Mouse (Mus musculus) adrenal gland, adult 18-20 months (tissue): ENCODE data around the gene Eif6. TPM values are rescaled to one million over a fixed set of nuclear protein-coding genes. Genes with fewer than 3 reads are reported as not detected.

Experiments used
- DNase-seq, 2 experiments: peaks; one replicate each; pipeline ENCODE4 v3.0.0; 2021 to 2022; ENCODE audit warnings: low spot score in 2 of 2
- total RNA-seq, 2 experiments: library from RNA; stranded (reverse); gene quantifications; 1 replicate in 1 of 2; 2 replicates in 1 of 2; pipeline ENCODE4 v1.2.3; 2021

Eif6 gene
- total RNA-seq, 2 experiments from 2014 or later, result 131 to 138 TPM

- no peak for DNase-seq
Measured at GRCm38 (mm10) chr2:155792899-155793298, 33.8 kb downstream of the Eif6 start.

- DNase-seq, result no peak
Measured at GRCm38 (mm10) chr2:155787949-155788931, 38.5 kb downstream of the Eif6 start.

DNA sequence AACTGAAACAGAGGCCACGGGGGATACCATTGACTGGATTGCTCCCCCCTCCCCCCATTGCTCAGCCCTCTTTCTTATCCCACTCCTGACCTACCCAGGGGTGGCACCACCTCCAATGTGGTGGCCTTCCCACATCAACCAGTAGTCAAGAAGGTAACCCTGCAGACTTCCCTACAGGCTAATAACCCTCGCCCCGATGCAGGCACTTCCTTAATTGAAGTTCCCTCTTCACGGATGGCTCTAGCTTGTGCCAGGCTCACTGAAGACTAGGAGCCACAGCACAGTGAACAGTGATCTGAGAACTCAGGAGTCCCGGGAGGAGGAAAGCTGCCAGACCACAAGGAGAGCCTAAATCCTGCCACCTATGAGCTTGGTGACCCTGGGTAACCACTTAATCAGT lies 39.8 kb downstream of the Eif6 start:
- no peak for DNase-seq

GRCm38 (mm10) chr2:155784534-155784933 lies 42.2 kb downstream of the Eif6 start:
- DNase-seq, result no peak

DNA sequence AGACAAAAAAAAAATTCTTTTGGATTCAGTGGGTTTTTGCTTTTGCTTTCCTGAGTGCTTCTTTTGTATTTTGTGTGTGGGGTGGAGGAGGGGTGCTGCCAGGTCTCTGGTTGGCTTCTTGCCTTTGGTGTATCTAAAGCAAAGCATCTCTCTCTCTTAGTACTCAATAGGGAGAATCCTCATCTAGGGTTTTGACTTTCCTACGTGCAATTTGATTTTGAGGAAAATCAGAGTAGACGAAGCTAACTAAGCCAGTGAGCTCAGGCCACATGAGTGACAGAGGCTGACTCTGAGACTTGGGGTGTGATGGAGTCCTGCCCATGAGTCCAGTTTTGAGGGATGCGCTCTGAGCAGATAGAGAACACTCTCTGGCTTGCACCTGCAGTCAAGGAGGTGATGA lies 47.2 kb downstream of the Eif6 start:
- no peak for DNase-seq

- DNase-seq, result no peak
Measured at GRCm38 (mm10) chr2:155779066-155779465, 47.7 kb downstream of the Eif6 start.

GRCm38 (mm10) chr2:155778004-155778403 lies 48.7 kb downstream of the Eif6 start:
- no peak for DNase-seq

- DNase-seq, result no peak
Measured at GRCm38 (mm10) chr2:155777688-155777985, 49.1 kb downstream of the Eif6 start.

DNA sequence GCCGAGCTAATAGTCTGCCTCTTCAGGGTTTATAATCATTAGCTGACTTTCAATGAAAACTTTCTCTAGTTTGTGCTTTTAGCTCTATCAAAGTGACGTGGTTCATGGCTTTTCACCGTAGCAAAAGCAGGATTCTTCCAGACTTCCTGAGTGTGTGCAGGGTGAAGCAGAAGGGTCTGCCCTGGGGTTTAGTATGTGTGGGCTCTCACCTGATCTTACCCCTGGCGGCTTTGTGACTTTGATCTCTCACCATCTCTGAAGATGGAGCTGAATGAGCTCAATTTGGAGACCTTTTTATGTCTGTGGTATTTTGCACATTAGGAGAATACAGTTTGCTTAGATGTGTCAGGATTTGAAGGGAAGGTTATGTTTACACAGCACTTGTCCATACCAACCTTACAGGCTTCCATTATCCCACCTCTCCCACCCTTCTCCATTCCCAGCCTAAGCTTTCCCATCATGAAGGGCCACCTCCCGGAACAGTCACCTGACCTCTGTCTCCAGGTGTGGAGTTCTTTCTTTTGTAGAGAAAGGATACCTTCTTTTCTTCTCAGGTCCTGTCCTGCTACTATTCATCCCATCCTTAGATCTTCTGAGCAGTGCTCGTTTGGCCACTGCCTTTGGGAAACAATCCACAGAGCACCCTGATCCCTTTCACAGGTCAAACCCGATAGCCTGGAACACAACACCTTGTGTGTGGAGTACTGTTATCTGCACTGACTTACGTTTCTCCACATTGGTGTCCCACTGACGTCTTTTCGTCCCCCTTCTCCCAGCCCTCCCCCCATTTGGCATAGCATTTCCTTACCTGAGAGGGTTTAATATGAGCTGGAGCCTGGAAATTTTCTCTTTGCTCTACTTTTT lies 49.7 kb downstream of the Eif6 start:
- no peak for DNase-seq

- DNase-seq, result peak; percentile 77 to 79
Measured at GRCm38 (mm10) chr2:155775685-155776263, 51.0 kb downstream of the Eif6 start.

- no peak for DNase-seq
Measured at GRCm38 (mm10) chr2:155774927-155775684, 51.6 kb downstream of the Eif6 start, which contains the start of gene Mmp24. TSS of gene Mmp24 (plus strand) at chr2:155775342.

DNA sequence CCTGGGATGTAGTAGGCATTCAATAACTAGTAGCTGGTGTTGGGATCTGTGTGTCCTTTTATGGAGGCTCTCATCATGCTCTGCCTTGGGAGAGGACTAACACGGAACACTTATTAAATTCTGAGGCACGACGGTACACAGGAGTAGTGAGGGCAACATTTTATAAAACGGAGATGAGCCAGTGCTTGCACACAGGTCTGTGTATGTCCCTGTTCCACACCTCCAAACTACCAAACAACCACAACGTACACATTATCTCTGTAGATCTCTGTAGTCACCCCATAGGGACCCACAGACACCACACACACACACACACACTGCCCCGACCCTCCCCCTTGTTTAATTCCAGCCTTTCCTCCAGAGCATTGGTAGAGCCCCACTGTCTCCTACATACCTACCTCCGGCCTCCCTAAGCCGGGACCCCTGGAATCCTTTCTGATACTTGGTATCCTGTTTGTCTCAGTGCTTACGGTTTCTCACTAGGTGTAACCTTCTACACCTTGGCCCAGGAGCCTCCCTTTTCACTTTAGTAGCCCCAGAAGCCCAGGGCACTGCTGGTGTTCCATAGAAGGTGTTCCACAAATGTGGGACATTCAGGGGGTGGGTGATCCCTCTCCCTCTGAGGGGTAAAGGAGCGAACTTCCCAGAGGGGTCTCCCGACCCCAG lies 52.3 kb downstream of the Eif6 start:
- no peak for DNase-seq

GRCm38 (mm10) chr2:155773664-155774063 lies 53.1 kb downstream of the Eif6 start:
- no peak for DNase-seq

Other genes starting within 250 kb of the Eif6 start
- gene Gss, start 234.1 kb downstream of the Eif6 start, total RNA-seq, result 10 to 100 TPM; 41.4 to 67.5 TPM
- under 1 TPM; 0.17 to 0.45 TPM for gene Myh7b, start 215.7 kb downstream of the Eif6 start, total RNA-seq
- gene Trpc4ap, start 134.5 kb downstream of the Eif6 start, total RNA-seq, result 100 to 1,000 TPM; 123 to 144 TPM
- 10 to 100 TPM; 36.9 to 46.2 TPM for gene Edem2, start 97.5 kb downstream of the Eif6 start, total RNA-seq
- gene Gm17581, start 91.1 kb downstream of the Eif6 start, total RNA-seq, result not detected
- 100 to 1,000 TPM in 1 of 2 experiments, 10 to 100 TPM in 1; 44.9 to 104 TPM for gene Procr, start 75.8 kb downstream of the Eif6 start, total RNA-seq
- gene Mmp24, start 51.6 kb downstream of the Eif6 start, total RNA-seq, result 1 to 10 TPM; 1.2 to 2.3 TPM
- gene BC029722, start 7.5 kb downstream of the Eif6 start, total RNA-seq, result 100 to 1,000 TPM; 171 to 240 TPM
- not detected for gene Fam83c, start 7.9 kb upstream of the Eif6 start, total RNA-seq
- 100 to 1,000 TPM; 122 to 139 TPM for gene Uqcc1, start 103.4 kb upstream of the Eif6 start, total RNA-seq
- gene Gm15557, start 113.8 kb upstream of the Eif6 start, total RNA-seq, result not detected
- gene Gdf5, start 118.4 kb upstream of the Eif6 start, total RNA-seq, result under 1 TPM in 1 of 2 experiments, not detected in 1; 0.38 TPM
- 10 to 100 TPM in 1 of 2 experiments, 1 to 10 TPM in 1; 9.9 to 10.7 TPM for gene Cep250, start 129.5 kb upstream of the Eif6 start, total RNA-seq
- 1 to 10 TPM; 1.2 to 2.0 TPM for gene 6430550D23Rik, start 181.1 kb upstream of the Eif6 start, total RNA-seq
- gene Ergic3, start 181.1 kb upstream of the Eif6 start, total RNA-seq, result 100 to 1,000 TPM; 215 to 227 TPM
- gene Fer1l4, start 226.0 kb upstream of the Eif6 start, total RNA-seq, result not detected
- gene Spag4, start 238.2 kb upstream of the Eif6 start, total RNA-seq, result 1 to 10 TPM; 4.2 to 9.3 TPM